Mouse (Mus musculus) small intestine, adult 2 months (tissue): ENCODE measurements at regions not wholly inside any gene's neighbourhood (a gene's known extent, or its start where the extent isn't known, plus 50 kb on each side); places are given as distances from the start of the nearest gene placed in this dataset.

Experiments used
- CTCF ChIP-seq: fragments of 200-500 bp; IDR thresholded peaks from 2 replicates; pipeline ENCODE4 v1.5.1; 2012; ENCODE audit warnings: low read depth, mild to moderate bottlenecking, control low read depth, inconsistent platforms, low read length, moderate library complexity, mixed read lengths; ENCODE audit not compliant: insufficient replicate concordance, insufficient read length; ENCODE audit errors: extremely low read depth
- POLR2A ChIP-seq: fragments of 200-500 bp; IDR thresholded peaks from 2 replicates; pipeline ENCODE4 v1.6.1; 2012; ENCODE audit warnings: low read depth, mild to moderate bottlenecking, control low read depth, inconsistent platforms, low read length, moderate library complexity

DNA sequence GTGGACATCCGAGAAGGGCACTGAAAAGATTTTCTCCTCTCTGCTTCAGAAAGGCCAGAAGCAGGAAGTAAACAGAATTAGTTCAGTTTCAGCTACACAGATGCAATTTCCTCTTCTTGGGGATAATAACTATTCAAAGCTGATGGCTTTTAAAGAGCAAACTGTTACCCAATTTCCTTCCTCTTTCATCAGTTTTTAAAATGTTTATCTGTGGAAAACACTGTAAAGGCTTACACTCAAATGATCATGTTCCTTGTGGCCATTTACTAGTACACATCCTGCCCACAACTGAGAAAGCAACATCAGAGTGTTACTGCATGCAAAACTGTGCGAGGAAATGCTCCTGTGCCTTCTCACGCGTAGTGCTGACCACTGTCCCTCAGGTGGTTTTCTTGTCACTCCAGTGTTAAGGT is 137.5 kb downstream of the Fam174a start:
- TF ChIP-seq POLR2A: no peak
- no peak for TF ChIP-seq CTCF
